Mouse (Mus musculus) CH12.LX (cell line): Measurements from ENCODE around the gene Cacna1c. TPM values are rescaled to one million over a fixed set of nuclear protein-coding genes. Genes with fewer than 3 reads are reported as not detected.

ENCODE experiments used
- DNase-seq: peaks from one replicate; pipeline ENCODE4 v3.0.0-alpha.2; 2013; ENCODE audit errors: extremely low read depth
- H3K27ac ChIP-seq: 2 replicates; pipeline ENCODE4 v1.5.1; 2012; ENCODE audit warnings: low read depth, mild to moderate bottlenecking, control low read depth, moderate library complexity; ENCODE audit not compliant: insufficient read depth
- H3K27me3 ChIP-seq: replicated peaks from 2 replicates; pipeline ENCODE3; 2012; ENCODE audit warnings: inconsistent platforms
- H3K36me3 ChIP-seq, 2 experiments: replicated peaks in 1 of 2; 2 replicates each; pipeline versions ENCODE3 to v1.6.1; 2012; ENCODE audit warnings: inconsistent platforms in 1 of 2, low read length in 1 of 2, mild to moderate bottlenecking in 1 of 2, mixed read lengths in 1 of 2, moderate library complexity in 1 of 2; ENCODE audit not compliant: control insufficient read depth in 1 of 2, insufficient read depth in 1 of 2
- H3K4me1 ChIP-seq, 2 experiments: 2 replicates each; pipeline ENCODE4 v1.6.1; 2012; ENCODE audit warnings: inconsistent platforms in 1 of 2, moderate library complexity in 1 of 2; ENCODE audit not compliant: insufficient read depth in 2 of 2, control insufficient read depth in 1 of 2
- H3K4me2 ChIP-seq: 2 replicates; pipeline ENCODE4 v1.6.1; 2012; ENCODE audit warnings: low read depth, mild to moderate bottlenecking, control low read depth; ENCODE audit not compliant: poor library complexity, insufficient read depth, severe bottlenecking
- H3K4me3 ChIP-seq, 3 experiments: fragments of 150-350 bp in 1 of 3; sonication (generic) in 1 of 3; replicated peaks in 1 of 3; 2 replicates each; pipeline versions ENCODE3 to v1.5.1; 2011 to 2012; ENCODE audit warnings: low read depth in 2 of 3, low read length in 2 of 3, mild to moderate bottlenecking in 2 of 3, moderate library complexity in 2 of 3, control low read depth in 1 of 3, improper control_type of control experiment in 1 of 3, inconsistent platforms in 1 of 3, mixed read lengths in 1 of 3; ENCODE audit not compliant: poor library complexity in 1 of 3
- H3K79me2 ChIP-seq: replicated peaks from 2 replicates; pipeline ENCODE4 v1.6.1; 2012; ENCODE audit warnings: mild to moderate bottlenecking, moderate library complexity; ENCODE audit not compliant: control insufficient read depth, poor library complexity, insufficient read depth, severe bottlenecking; ENCODE audit errors: extremely low read depth
- H3K9ac ChIP-seq: 2 replicates; pipeline ENCODE4 v1.6.1; 2012; ENCODE audit warnings: low read depth, mild to moderate bottlenecking, control low read depth, moderate library complexity; ENCODE audit not compliant: insufficient read depth
- H3K9me3 ChIP-seq: replicated peaks from 2 replicates; pipeline ENCODE3; 2012; ENCODE audit warnings: low read length, inconsistent platforms, mixed read lengths
- CHD2 ChIP-seq: IDR thresholded peaks from 2 replicates; pipeline ENCODE4 v1.6.1; 2011; ENCODE audit warnings: low read length, improper control_type of control experiment
- HCFC1 ChIP-seq: IDR thresholded peaks from 2 replicates; pipeline ENCODE4 v1.6.1; 2012; ENCODE audit warnings: low read depth, mild to moderate bottlenecking, inconsistent platforms, low read length, improper control_type of control experiment
- JUN ChIP-seq: IDR thresholded peaks from 2 replicates; pipeline ENCODE4 v1.6.1; 2011; ENCODE audit warnings: low read depth, mild to moderate bottlenecking, low read length, improper control_type of control experiment, moderate library complexity; ENCODE audit not compliant: insufficient read depth
- MAFK ChIP-seq: IDR thresholded peaks from 2 replicates; pipeline ENCODE4 v1.6.1; 2011; ENCODE audit warnings: low read length, improper control_type of control experiment; ENCODE audit not compliant: insufficient replicate concordance
- MAZ ChIP-seq: IDR thresholded peaks from 2 replicates; pipeline ENCODE4 v1.6.1; 2012; ENCODE audit warnings: low read depth, mild to moderate bottlenecking, inconsistent platforms, low read length, improper control_type of control experiment, moderate library complexity
- MYC ChIP-seq: IDR thresholded peaks from 2 replicates; pipeline ENCODE4 v1.6.1; 2011; ENCODE audit warnings: low read depth, mild to moderate bottlenecking, improper control_type of control experiment, low read length
- NRF1 ChIP-seq: IDR thresholded peaks from 2 replicates; pipeline ENCODE4 v1.6.1; 2014; ENCODE audit warnings: low read depth, mild to moderate bottlenecking, inconsistent platforms, low read length, improper control_type of control experiment, moderate library complexity
- PAX5 ChIP-seq: IDR thresholded peaks from 2 replicates; pipeline ENCODE4 v1.6.1; 2012; ENCODE audit warnings: low read length, inconsistent platforms, mixed read lengths
- POLR2AphosphoS2 ChIP-seq: IDR thresholded peaks from 2 replicates; pipeline ENCODE4 v1.6.1; 2011; ENCODE audit warnings: low read depth, low read length, improper control_type of control experiment
- RAD21 ChIP-seq: IDR thresholded peaks from 2 replicates; pipeline ENCODE4 v1.6.1; 2011; ENCODE audit warnings: low read depth, mild to moderate bottlenecking, low read length, improper control_type of control experiment, moderate library complexity
- TCF12 ChIP-seq: IDR thresholded peaks from 2 replicates; pipeline ENCODE4 v1.6.1; 2014; ENCODE audit warnings: low read depth, mild to moderate bottlenecking, inconsistent platforms, low read length, improper control_type of control experiment
- UBTF ChIP-seq: IDR thresholded peaks from 2 replicates; pipeline ENCODE4 v1.6.1; 2012; ENCODE audit warnings: low read depth, mild to moderate bottlenecking, inconsistent platforms, low read length, improper control_type of control experiment, moderate library complexity
- USF1 ChIP-seq: IDR thresholded peaks from 2 replicates; pipeline ENCODE4 v1.6.1; 2014; ENCODE audit warnings: low read depth, mild to moderate bottlenecking, inconsistent platforms, low read length, improper control_type of control experiment
- ZC3H11A ChIP-seq: IDR thresholded peaks from 2 replicates; pipeline ENCODE4 v1.6.1; 2012; ENCODE audit warnings: low read depth, mild to moderate bottlenecking, inconsistent platforms, low read length, improper control_type of control experiment
- ZKSCAN1 ChIP-seq: IDR thresholded peaks from 2 replicates; pipeline ENCODE4 v1.6.1; 2012; ENCODE audit warnings: low read depth, inconsistent platforms, low read length, improper control_type of control experiment, borderline replicate concordance
- ZMIZ1 ChIP-seq: IDR thresholded peaks from 2 replicates; pipeline ENCODE4 v1.6.1; 2012; ENCODE audit warnings: low read depth, mild to moderate bottlenecking, inconsistent platforms, low read length, improper control_type of control experiment
- dilution Hi-C: fragments of 300-500 bp; cut with MboI; formaldehyde crosslinking; loops from 2 replicates; pipeline ENCODE4 v1.14.3; 2020; ENCODE audit warnings: low sequenced_read_pairs; ENCODE audit not compliant: extremely low pct_unique_long_range_greater_than_20kb, extremely low pct_ligation_motif_present
- in situ Hi-C: fragments of 300-500 bp; cut with MboI; formaldehyde crosslinking; loops from 3 replicates; pipeline ENCODE4 v1.14.3; 2019; ENCODE audit warnings: low sequenced_read_pairs, low pct_ligation_motif_present, low pct_unique_long_range_greater_than_20kb, mixed read lengths
- polyA plus RNA-seq: library from polyadenylated mRNA; unstranded; fragments of >175 nt; gene quantifications from 2 replicates; pipeline ENCODE4 v1.2.1, GENCODE M21; 2012; ENCODE audit warnings: low read depth; ENCODE audit not compliant: insufficient read length
- total RNA-seq, 2 experiments: library from RNA; depleted of rRNA; stranded (reverse); fragments of 300-350 nt in 1 of 2; fragments of >200 nt in 1 of 2; gene quantifications; 2 replicates each; pipeline ENCODE4 v1.2.3; 2012 to 2014

The Cacna1c gene
- total and polyA plus RNA-seq, 3 experiments = 0.04 TPM; not detected in 2

DNA sequence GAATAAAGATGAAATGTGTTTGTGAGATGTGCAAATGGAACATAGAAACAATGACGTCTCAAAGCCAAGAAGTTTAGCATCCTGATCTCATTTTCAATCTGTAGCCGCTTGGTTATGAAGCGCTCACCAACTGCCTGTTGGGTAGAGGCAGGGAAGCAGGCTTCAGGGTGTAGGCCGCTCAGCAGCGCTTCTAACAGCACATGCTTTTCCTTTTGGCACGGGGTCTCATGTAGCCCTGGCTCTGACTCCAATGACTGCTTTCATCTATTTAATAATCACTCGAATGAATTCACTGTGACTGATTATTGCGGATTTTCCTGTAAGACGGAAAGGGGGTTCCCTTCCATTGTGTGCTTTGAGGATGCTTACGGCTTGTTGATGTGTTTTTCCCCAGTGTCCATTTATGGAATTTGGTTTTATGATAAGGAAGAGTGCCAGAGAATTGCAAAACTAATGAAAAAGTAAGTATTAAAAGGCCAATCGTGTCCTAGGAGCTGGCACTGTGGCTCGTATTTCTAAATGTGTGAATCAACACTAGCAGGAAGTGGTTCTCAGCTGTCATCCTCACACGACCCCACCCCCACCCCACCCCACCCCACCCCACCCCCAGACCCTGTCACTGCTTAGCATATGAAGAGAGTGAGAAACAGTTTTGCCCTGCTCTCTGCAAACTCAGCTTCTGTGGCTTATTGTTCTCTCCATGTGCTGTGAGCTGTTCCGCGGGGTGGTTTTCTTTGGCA is 2.5 kb upstream of the Cacna1c start:
- Histone ChIP-seq H3K4me3 (no peak overlapping the region), H3K4me2 (no peak overlapping the region), H3K36me3 (peaks cover 2 to 6% of the 10 kb centered on the region in 2 experiments), H3K9ac (no peak overlapping the region), H3K9me3 (no peaks in the 10 kb centered on the region), H3K27ac (no peak overlapping the region), H3K27me3 (no peaks in the 10 kb centered on the region), H3K79me2 (no peaks in the 10 kb centered on the region), H3K4me1 (no peaks in the 10 kb centered on the region)
- TF ChIP-seq ZKSCAN1 (no peak), NRF1 (no peak), MYC (no peak), PAX5 (no peak)
- DNase-seq = no peak
- in situ Hi-C loops (no loop called here), dilution Hi-C loops (no loop called here)

DNA sequence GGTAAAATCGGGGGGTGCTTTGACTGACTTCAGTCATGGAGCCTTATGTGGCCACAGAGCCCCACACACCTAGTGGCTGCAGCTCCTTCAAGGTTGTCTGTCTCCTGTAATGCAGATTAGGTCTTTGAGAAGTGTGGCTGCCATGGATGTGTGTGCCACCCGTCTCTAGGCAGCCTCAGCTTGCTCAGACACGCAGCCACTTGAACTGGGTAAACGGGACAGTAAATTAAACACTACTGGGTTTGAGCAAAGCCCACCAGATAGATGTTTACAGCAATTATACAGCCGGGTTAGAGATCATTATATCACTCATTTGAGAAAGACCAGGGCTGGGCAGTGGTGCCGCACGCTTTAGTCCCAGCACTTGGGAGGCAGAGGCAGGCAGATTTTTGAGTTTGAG is 1.6 kb downstream of the Cacna1c start:
- Histone ChIP-seq H3K27me3 (no peaks in the 10 kb centered on the region), H3K9ac (no peak overlapping the region), H3K9me3 (no peaks in the 10 kb centered on the region), H3K4me1 (no peaks in the 10 kb centered on the region), H3K4me3 (no peak overlapping the region), H3K79me2 (no peaks in the 10 kb centered on the region), H3K27ac (no peak overlapping the region), H3K36me3 (peaks cover 6 to 20% of the 10 kb centered on the region in 2 experiments), H3K4me2 (no peak overlapping the region)
- in situ Hi-C loops = no loop called here
- no peak for DNase-seq
- no peak for TF ChIP-seq RAD21
- TF ChIP-seq USF1 = no peak
- no peak for TF ChIP-seq MAZ
- TF ChIP-seq TCF12 = no peak
- TF ChIP-seq MAFK = no peak
- no peak for TF ChIP-seq POLR2AphosphoS2
- no peak for TF ChIP-seq PAX5
- TF ChIP-seq HCFC1 = no peak
- TF ChIP-seq ZMIZ1 = no peak
- no peak for TF ChIP-seq JUN
- no peak for TF ChIP-seq ZC3H11A
- TF ChIP-seq MYC = no peak
- TF ChIP-seq CHD2 = no peak
- TF ChIP-seq UBTF = no peak
- dilution Hi-C loops = no loop called here
